Mouse (Mus musculus): ENCODE measurements around the gene Ccdc90b.

The Ccdc90b gene

GRCm38 (mm10) chr7:92560986-92561876 lies at the start of gene Ccdc90b:
Ccdc90b (plus strand) TSS chr7:92561149.
- DNase-seq: peak; percentile 81 to 82

GRCm38 (mm10) chr7:92520397-92520796 lies 40.6 kb upstream of the Ccdc90b start:
- no peak for DNase-seq

GRCm38 (mm10) chr7:92520820-92521219 lies 40.1 kb upstream of the Ccdc90b start:
- DNase-seq: peak; percentile 19 to 30

GRCm38 (mm10) chr7:92529245-92529644 lies 31.7 kb upstream of the Ccdc90b start:
- no peak for DNase-seq

- DNase-seq: no peak
Measured at GRCm38 (mm10) chr7:92532351-92533036, 28.5 kb upstream of the Ccdc90b start.

- DNase-seq: no peak
Measured at GRCm38 (mm10) chr7:92546763-92547162, 14.2 kb upstream of the Ccdc90b start.

- no peak for DNase-seq
Measured at GRCm38 (mm10) chr7:92550248-92550989, 10.5 kb upstream of the Ccdc90b start.

GRCm38 (mm10) chr7:92550990-92551392 lies 10.0 kb upstream of the Ccdc90b start:
- no peak for DNase-seq

- DNase-seq: no peak
Measured at GRCm38 (mm10) chr7:92558744-92559143, 2.2 kb upstream of the Ccdc90b start.

GRCm38 (mm10) chr7:92566775-92567174 lies 5.8 kb downstream of the Ccdc90b start:
- DNase-seq: no peak

GRCm38 (mm10) chr7:92580491-92581207 lies 19.7 kb downstream of the Ccdc90b start:
- DNase-seq: no peak

- DNase-seq: no peak
Measured at GRCm38 (mm10) chr7:92583567-92583966, 22.6 kb downstream of the Ccdc90b start.

GRCm38 (mm10) chr7:92589986-92590385 lies 29.0 kb downstream of the Ccdc90b start:
- DNase-seq: no peak

GRCm38 (mm10) chr7:92590842-92591241 lies 29.9 kb downstream of the Ccdc90b start:
- no peak for DNase-seq

- no peak for DNase-seq
Measured at GRCm38 (mm10) chr7:92604961-92605360, 44.0 kb downstream of the Ccdc90b start.

GRCm38 (mm10) chr7:92610830-92611229 lies 49.9 kb downstream of the Ccdc90b start:
- DNase-seq: no peak

- no peak for DNase-seq
Measured at GRCm38 (mm10) chr7:92624488-92624887, 63.5 kb downstream of the Ccdc90b start.

- DNase-seq: no peak
Measured at GRCm38 (mm10) chr7:92630167-92630566, 69.2 kb downstream of the Ccdc90b start.
